Mouse (Mus musculus): ENCODE results near the gene Dapk1.

GRCm38 (mm10) chr13:60646791-60647190 is 45.0 kb downstream of the Dapk1 start:
- TF ChIP-seq CTCF (IDR thresholded peaks at IDR 0.05; ENCODE audit: low read depth) (no peak), EP300 (IDR thresholded peaks at IDR 0.05; ENCODE audit: low read depth) (no peak)
